Mouse (Mus musculus) left cerebral cortex, adult 11 months (tissue): ENCODE results near the gene Cbfa2t3.
"Not testable (repeated sequence)": the region's sequence is repeated elsewhere in the genome, so short reads cannot be mapped to it uniquely, and the experiment has no call there.

Experiments used
- DNase-seq: peaks from one replicate; pipeline ENCODE4 v3.0.0; 2022; ENCODE audit warnings: low spot score

Cbfa2t3 gene

GRCm38 (mm10) chr8:122636803-122637175 lies 62.1 kb downstream of the Cbfa2t3 start:
- DNase-seq = no peak

- no peak for DNase-seq
These were observed 62.8 kb downstream of the Cbfa2t3 start for GRCm38 (mm10) chr8:122635878-122636802.

GRCm38 (mm10) chr8:122633205-122633604 lies 65.7 kb downstream of the Cbfa2t3 start:
- no peak for DNase-seq

GRCm38 (mm10) chr8:122632134-122632533 lies 66.8 kb downstream of the Cbfa2t3 start:
- DNase-seq = not testable (repeated sequence)

- no peak for DNase-seq
These were observed 68.2 kb downstream of the Cbfa2t3 start for GRCm38 (mm10) chr8:122630696-122631095.

- DNase-seq = no peak
These were observed 69.5 kb downstream of the Cbfa2t3 start for GRCm38 (mm10) chr8:122629388-122629787.

- DNase-seq = no peak
These were observed 72.0 kb downstream of the Cbfa2t3 start for GRCm38 (mm10) chr8:122626896-122627295.

GRCm38 (mm10) chr8:122625811-122626210 lies 73.1 kb downstream of the Cbfa2t3 start:
- DNase-seq = no peak

- DNase-seq = no peak
These were observed 74.3 kb downstream of the Cbfa2t3 start for GRCm38 (mm10) chr8:122624653-122625052.

GRCm38 (mm10) chr8:122623844-122624642 lies 74.9 kb downstream of the Cbfa2t3 start:
- DNase-seq = no peak

- DNase-seq = no peak
These were observed 76.2 kb downstream of the Cbfa2t3 start, which contains the start of gene Pabpn1l for GRCm38 (mm10) chr8:122622727-122623126. Gene Pabpn1l, minus strand, starts transcription at chr8:122622739.

- no peak for DNase-seq
These were observed 78.5 kb downstream of the Cbfa2t3 start for GRCm38 (mm10) chr8:122620446-122620845.

- no peak for DNase-seq
These were observed 80.1 kb downstream of the Cbfa2t3 start for GRCm38 (mm10) chr8:122618660-122619378.

- DNase-seq = peak; percentile 48
These were observed 80.9 kb downstream of the Cbfa2t3 start for GRCm38 (mm10) chr8:122617947-122618546.

- no peak for DNase-seq
These were observed 82.6 kb downstream of the Cbfa2t3 start for GRCm38 (mm10) chr8:122616181-122616905.

- peak; percentile 94 for DNase-seq
These were observed 87.4 kb downstream of the Cbfa2t3 start, which contains the start of the genes Galns and Trappc2l for GRCm38 (mm10) chr8:122611295-122612133. Gene Galns, minus strand, starts transcription at chr8:122611463. Gene Trappc2l, plus strand, starts transcription at chr8:122611640.

- no peak for DNase-seq
These were observed 88.2 kb downstream of the Cbfa2t3 start for GRCm38 (mm10) chr8:122610612-122611277.

- no peak for DNase-seq
These were observed 88.7 kb downstream of the Cbfa2t3 start for GRCm38 (mm10) chr8:122610209-122610608.

- DNase-seq = no peak
These were observed 92.1 kb downstream of the Cbfa2t3 start for GRCm38 (mm10) chr8:122606810-122607209.
